Mouse (Mus musculus) erythroblast, embryonic 14.5 days (primary cell): ENCODE measurements at regions not wholly inside any gene's neighbourhood (a gene's known extent, or its start where the extent isn't known, plus 50 kb on each side); places are given as distances from the start of the nearest gene placed in this dataset.

Source experiments
- H3K27me3 ChIP-seq: 2 replicates; pipeline ENCODE4 v1.6.1; 2012; ENCODE audit warnings: inconsistent platforms; ENCODE audit not compliant: control insufficient read depth
- H3K36me3 ChIP-seq: 2 replicates; pipeline ENCODE4 v1.6.1; 2012; ENCODE audit warnings: mild to moderate bottlenecking, inconsistent platforms; ENCODE audit not compliant: control insufficient read depth
- H3K4me1 ChIP-seq: 2 replicates; pipeline ENCODE4 v1.6.1; 2012; ENCODE audit warnings: inconsistent platforms; ENCODE audit not compliant: control insufficient read depth
- H3K4me3 ChIP-seq: replicated peaks from 2 replicates; pipeline ENCODE3; 2012; ENCODE audit warnings: moderate library complexity, mild to moderate bottlenecking, inconsistent platforms
- H3K9me3 ChIP-seq: 2 replicates; pipeline ENCODE4 v1.6.1; 2012; ENCODE audit warnings: low read length, inconsistent platforms, mixed read lengths; ENCODE audit not compliant: control insufficient read depth
- GATA1 ChIP-seq: IDR thresholded peaks from 2 replicates; pipeline ENCODE4 v1.6.1; 2012; ENCODE audit warnings: low read length, inconsistent platforms, mixed read lengths
- TAL1 ChIP-seq: IDR thresholded peaks from 3 replicates; pipeline ENCODE4 v1.6.1; 2012; ENCODE audit warnings: low read length, inconsistent platforms, mixed read lengths

- Histone ChIP-seq H3K9me3 (no peaks in the 10 kb centered on the region), H3K4me1 (peaks cover 4% of the 10 kb centered on the region; the same call in 1 of the 2 replicates), H3K4me3 (no peak overlapping the region), H3K27me3 (no peaks in the 10 kb centered on the region), H3K36me3 (no peaks in the 10 kb centered on the region)
- TF ChIP-seq TAL1 (no peak), GATA1 (no peak)
These were observed 134.6 kb upstream of the Cdkn3 start for GRCm38 (mm10) chr14:46625760-46626159.

- H3K36me3 ChIP-seq, result no peaks in the 10 kb centered on the region
- TF ChIP-seq GATA1 (no peak), TAL1 (no peak)
- no peak overlapping the region for H3K4me3 ChIP-seq
- H3K9me3 ChIP-seq, result no peaks in the 10 kb centered on the region
- no peaks in the 10 kb centered on the region for H3K27me3 ChIP-seq
- peaks cover 4% of the 10 kb centered on the region; the same call in 1 of the 2 replicates for H3K4me1 ChIP-seq
These were observed 136.7 kb upstream of the Cdkn3 start for GRCm38 (mm10) chr14:46623645-46624044.

- no peak overlapping the region for H3K4me3 ChIP-seq
- no peaks in the 10 kb centered on the region for H3K9me3 ChIP-seq
- TF ChIP-seq TAL1 (no peak), GATA1 (no peak)
- no peaks in the 10 kb centered on the region for H3K36me3 ChIP-seq
- H3K4me1 ChIP-seq, result no peaks in the 10 kb centered on the region
- H3K27me3 ChIP-seq, result no peaks in the 10 kb centered on the region
These were observed 144.3 kb upstream of the Cdkn3 start for GRCm38 (mm10) chr14:46616030-46616429.

GRCm38 (mm10) chr14:46614936-46615335 lies 145.4 kb upstream of the Cdkn3 start:
- H3K27me3 ChIP-seq, result no peaks in the 10 kb centered on the region
- TF ChIP-seq GATA1 (no peak), TAL1 (no peak)

GRCm38 (mm10) chr14:46613748-46614147 lies 146.6 kb upstream of the Cdkn3 start:
- TF ChIP-seq TAL1, result no peak
- no peak for TF ChIP-seq GATA1
- Histone ChIP-seq H3K27me3 (no peaks in the 10 kb centered on the region), H3K36me3 (no peaks in the 10 kb centered on the region), H3K9me3 (no peaks in the 10 kb centered on the region), H3K4me1 (no peaks in the 10 kb centered on the region), H3K4me3 (no peak overlapping the region)

More at GRCm38 (mm10) chr14:46614936-46615335, 145.4 kb upstream of the Cdkn3 start:
- H3K4me1 ChIP-seq, result no peaks in the 10 kb centered on the region
- no peaks in the 10 kb centered on the region for H3K36me3 ChIP-seq
- no peaks in the 10 kb centered on the region for H3K9me3 ChIP-seq
- no peak overlapping the region for H3K4me3 ChIP-seq

- Histone ChIP-seq H3K27me3 (no peaks in the 10 kb centered on the region), H3K4me1 (no peaks in the 10 kb centered on the region), H3K36me3 (no peaks in the 10 kb centered on the region), H3K9me3 (no peaks in the 10 kb centered on the region), H3K4me3 (no peak overlapping the region)
- TF ChIP-seq GATA1, result no peak
- TF ChIP-seq TAL1, result no peak
These were observed 147.1 kb upstream of the Cdkn3 start for GRCm38 (mm10) chr14:46613211-46613610.

GRCm38 (mm10) chr14:46612584-46612983 lies 147.8 kb upstream of the Cdkn3 start:
- H3K27me3 ChIP-seq, result no peaks in the 10 kb centered on the region
- no peak for TF ChIP-seq GATA1
- no peak for TF ChIP-seq TAL1

GRCm38 (mm10) chr14:46610926-46611325 lies 149.4 kb upstream of the Cdkn3 start:
- no peaks in the 10 kb centered on the region for H3K36me3 ChIP-seq
- no peak overlapping the region for H3K4me3 ChIP-seq
- TF ChIP-seq TAL1 (no peak), GATA1 (no peak)
- no peaks in the 10 kb centered on the region for H3K9me3 ChIP-seq
- no peaks in the 10 kb centered on the region for H3K4me1 ChIP-seq
- H3K27me3 ChIP-seq, result no peaks in the 10 kb centered on the region

More at GRCm38 (mm10) chr14:46612584-46612983, 147.8 kb upstream of the Cdkn3 start:
- no peaks in the 10 kb centered on the region for H3K36me3 ChIP-seq
- H3K4me1 ChIP-seq, result no peaks in the 10 kb centered on the region
- H3K9me3 ChIP-seq, result no peaks in the 10 kb centered on the region
- H3K4me3 ChIP-seq, result no peak overlapping the region

GRCm38 (mm10) chr14:46610226-46610855 lies 150.0 kb upstream of the Cdkn3 start:
- H3K36me3 ChIP-seq, result no peaks in the 10 kb centered on the region
- H3K4me3 ChIP-seq, result no peak overlapping the region
- no peaks in the 10 kb centered on the region for H3K4me1 ChIP-seq
- no peaks in the 10 kb centered on the region for H3K27me3 ChIP-seq
- H3K9me3 ChIP-seq, result no peaks in the 10 kb centered on the region
- TF ChIP-seq TAL1, result no peak
- no peak for TF ChIP-seq GATA1

GRCm38 (mm10) chr14:46606694-46607093 lies 153.6 kb upstream of the Cdkn3 start:
- Histone ChIP-seq H3K9me3 (no peaks in the 10 kb centered on the region), H3K4me3 (no peak overlapping the region), H3K27me3 (no peaks in the 10 kb centered on the region), H3K36me3 (no peaks in the 10 kb centered on the region), H3K4me1 (no peaks in the 10 kb centered on the region)
- no peak for TF ChIP-seq TAL1
- no peak for TF ChIP-seq GATA1
